Mouse (Mus musculus) CD8-positive naive resting alpha-beta T cell, adult 2 months (primary cell): ENCODE data around the gene Csf3.
"Not testable (repeated sequence)": the region's sequence is repeated elsewhere in the genome, so short reads cannot be mapped to it uniquely, and the experiment has no call there.

Experiments used
- DNase-seq, 2 experiments: peaks; one replicate each; pipeline ENCODE4 v3.0.0; 2022; ENCODE audit warnings: low read depth in 2 of 2, low spot score in 2 of 2

The Csf3 gene

GRCm38 (mm10) chr11:98701213-98701670 is at the start of gene Csf3:
Gene Csf3, plus strand, starts transcription at chr11:98701263.
- DNase-seq, result no peak

- DNase-seq, result peak; percentile 48 to 54
Measured at GRCm38 (mm10) chr11:98655076-98655475, 46.0 kb upstream of the Csf3 start.

- peak; percentile 28 to 62 for DNase-seq
Measured at GRCm38 (mm10) chr11:98660517-98660916, 40.5 kb upstream of the Csf3 start.

GRCm38 (mm10) chr11:98664091-98664490 is 37.0 kb upstream of the Csf3 start, which contains the start of gene Gsdma:
Gene Gsdma, plus strand, starts transcription at chr11:98664351.
- no peak for DNase-seq

GRCm38 (mm10) chr11:98668984-98669383 is 32.1 kb upstream of the Csf3 start:
- no peak for DNase-seq

- no peak for DNase-seq
Measured at GRCm38 (mm10) chr11:98671284-98671815, 29.7 kb upstream of the Csf3 start.

- no peak for DNase-seq
Measured at GRCm38 (mm10) chr11:98671857-98672256, 29.2 kb upstream of the Csf3 start.

- no peak for DNase-seq
Measured at GRCm38 (mm10) chr11:98672482-98672881, 28.6 kb upstream of the Csf3 start.

GRCm38 (mm10) chr11:98673136-98673535 is 27.9 kb upstream of the Csf3 start:
- DNase-seq, result peak; percentile 55 to 70

- no peak for DNase-seq
Measured at GRCm38 (mm10) chr11:98675829-98676363, 25.2 kb upstream of the Csf3 start.

GRCm38 (mm10) chr11:98680023-98680422 is 21.0 kb upstream of the Csf3 start:
- no peak for DNase-seq

GRCm38 (mm10) chr11:98680595-98680994 is 20.5 kb upstream of the Csf3 start:
- not testable (repeated sequence) for DNase-seq

GRCm38 (mm10) chr11:98681186-98681585 is 19.9 kb upstream of the Csf3 start:
- DNase-seq, result no peak

- DNase-seq, result peak; percentile 94 to 99
Measured at GRCm38 (mm10) chr11:98681786-98682745, 19.0 kb upstream of the Csf3 start, which contains the start of gene Psmd3. Gene Psmd3, plus strand, starts transcription at chr11:98682554.

GRCm38 (mm10) chr11:98682811-98683210 is 18.3 kb upstream of the Csf3 start:
- no peak for DNase-seq

GRCm38 (mm10) chr11:98685642-98686041 is 15.4 kb upstream of the Csf3 start:
- no peak for DNase-seq

- DNase-seq, result no peak
Measured at GRCm38 (mm10) chr11:98686976-98687375, 14.1 kb upstream of the Csf3 start.

- no peak for DNase-seq
Measured at GRCm38 (mm10) chr11:98688009-98688408, 13.1 kb upstream of the Csf3 start.

- no peak for DNase-seq
Measured at GRCm38 (mm10) chr11:98693201-98693600, 7.9 kb upstream of the Csf3 start.

- DNase-seq, result no peak
Measured at GRCm38 (mm10) chr11:98693746-98694145, 7.3 kb upstream of the Csf3 start.

- no peak for DNase-seq
Measured at GRCm38 (mm10) chr11:98694301-98694700, 6.8 kb upstream of the Csf3 start.

GRCm38 (mm10) chr11:98695408-98695807 is 5.7 kb upstream of the Csf3 start:
- no peak for DNase-seq
